Mouse (Mus musculus): ENCODE results near the gene Smad1. TPM values are rescaled to one million over a fixed set of nuclear protein-coding genes. Genes with fewer than 3 reads are reported as not detected.

Smad1 gene
- total and polyA plus RNA-seq, 3 experiments, result 1.5 to 2.9 (median 2.1) TPM

DNA sequence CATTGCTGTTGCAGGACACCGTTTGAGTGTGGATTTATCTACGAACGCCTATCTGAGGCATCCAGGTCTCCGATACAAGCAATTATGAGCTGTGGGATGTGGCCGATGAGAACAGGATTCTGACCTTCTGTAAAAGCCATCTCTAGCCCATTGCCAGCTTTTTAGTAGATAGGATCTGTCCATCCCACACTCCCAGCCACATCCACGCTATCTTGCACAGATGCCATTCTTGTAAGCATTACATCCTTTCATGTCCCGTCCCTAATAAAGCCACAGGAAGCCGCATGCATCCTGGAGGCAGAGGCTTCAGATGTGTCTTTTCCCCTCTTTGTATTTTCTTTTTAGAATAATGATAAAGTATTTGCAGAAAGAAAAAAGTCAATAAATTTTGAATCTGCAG lies 58.1 kb downstream of the Smad1 start:
- Histone ChIP-seq H3K9me3 (replicated peaks) (no peaks in the 10 kb centered on the region), H3K36me3 (replicated peaks) (no peaks in the 10 kb centered on the region), H3K4me3 (ENCODE audit: low read depth, low read length) (no peak overlapping the region), H3K27me3 (ENCODE audit: insufficient read depth, low read length) (peaks cover 25% of the 10 kb centered on the region), H3K4me1 (ENCODE audit: insufficient read depth, low read depth, low read length) (no peaks in the 10 kb centered on the region)
- DNase-seq (ENCODE audit: low spot score) (no peak), ATAC-seq (ENCODE audit: extremely low read depth, insufficient number of reproducible peaks, low FRiP score, poor library complexity, severe bottlenecking) (no peak)
- TF ChIP-seq CTCF (IDR thresholded peaks at IDR 0.05; ENCODE audit: low read depth, low read length) (no peak), GATA1 (IDR thresholded peaks at IDR 0.05; ENCODE audit: borderline replicate concordance, low read length) (no peak), TAL1 (conservative IDR thresholded peaks at IDR 0.05; ENCODE audit: low read depth, low read length) (no peak), GATA2 (IDR thresholded peaks at IDR 0.05; ENCODE audit: borderline replicate concordance, low read depth, low read length) (no peak), POLR2AphosphoS5 (IDR thresholded peaks at IDR 0.05; ENCODE audit: insufficient replicate concordance, low read depth, low read length) (no peak)

DNA sequence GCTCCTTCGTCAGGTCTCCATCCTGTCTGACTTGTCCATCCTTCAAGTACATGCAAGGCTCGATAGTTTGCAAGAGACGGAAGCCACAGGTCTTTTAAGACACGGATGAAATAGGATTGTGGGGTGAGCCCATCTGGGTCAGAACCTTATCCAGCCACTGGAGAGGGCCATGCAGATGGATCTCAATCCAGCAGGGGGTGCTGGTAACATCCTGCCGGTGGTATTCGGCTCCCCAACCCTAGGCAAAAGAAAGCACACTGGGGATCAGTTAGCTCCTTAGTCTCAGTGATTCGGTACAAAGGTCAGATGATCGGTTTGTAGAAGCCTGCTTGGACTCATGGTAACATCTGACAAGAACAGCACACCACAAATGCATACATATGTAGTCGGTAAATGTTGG lies 59.8 kb downstream of the Smad1 start:
- H3K36me3 ChIP-seq (replicated peaks), result no peaks in the 10 kb centered on the region
- no peaks in the 10 kb centered on the region for H3K4me1 ChIP-seq (ENCODE audit: insufficient read depth, low read depth, low read length)
- H3K27me3 ChIP-seq (ENCODE audit: insufficient read depth, low read length), result peaks cover 38% of the 10 kb centered on the region
- no peak; the same call in 1 of the 2 replicates for ATAC-seq (ENCODE audit: extremely low read depth, insufficient number of reproducible peaks, low FRiP score, poor library complexity, severe bottlenecking)
- H3K4me3 ChIP-seq (ENCODE audit: low read depth, low read length), result no peak overlapping the region
- TF ChIP-seq CTCF (IDR thresholded peaks at IDR 0.05; ENCODE audit: low read depth, low read length), result peak; percentile 14; the same call in 1 of the 2 replicates
- no peak for TF ChIP-seq TAL1 (conservative IDR thresholded peaks at IDR 0.05; ENCODE audit: low read depth, low read length)
- no peak for TF ChIP-seq POLR2AphosphoS5 (IDR thresholded peaks at IDR 0.05; ENCODE audit: insufficient replicate concordance, low read depth, low read length)
- no peaks in the 10 kb centered on the region for H3K9me3 ChIP-seq (replicated peaks)
- DNase-seq (ENCODE audit: low spot score), result peak; percentile 11

DNA sequence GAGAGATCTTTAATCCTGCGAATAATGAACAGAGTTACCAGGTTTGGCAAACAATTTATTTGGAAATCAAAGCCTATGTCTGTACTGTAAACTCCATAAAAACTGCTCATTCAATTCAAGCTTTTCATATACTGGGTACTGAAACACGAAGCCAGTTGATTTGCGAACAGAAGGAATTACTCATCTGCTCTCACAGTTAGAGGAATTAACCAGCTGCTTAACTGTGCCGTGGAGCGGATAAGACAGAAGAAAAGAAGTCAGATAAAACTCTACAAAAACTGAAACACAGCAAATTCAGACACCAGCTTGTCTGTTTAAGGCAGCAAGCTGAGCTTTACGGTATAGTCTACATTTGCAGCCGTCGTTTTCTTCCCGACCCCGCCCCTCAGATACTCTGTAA lies 60.7 kb downstream of the Smad1 start:
- Histone ChIP-seq H3K9me3 (replicated peaks) (no peaks in the 10 kb centered on the region), H3K4me1 (ENCODE audit: insufficient read depth, low read depth, low read length) (no peaks in the 10 kb centered on the region), H3K4me3 (ENCODE audit: low read depth, low read length) (no peak overlapping the region), H3K27me3 (ENCODE audit: insufficient read depth, low read length) (peaks cover 39% of the 10 kb centered on the region), H3K36me3 (replicated peaks) (no peaks in the 10 kb centered on the region)
- DNase-seq (ENCODE audit: low spot score), result no peak
- ATAC-seq (ENCODE audit: extremely low read depth, insufficient number of reproducible peaks, low FRiP score, poor library complexity, severe bottlenecking), result no peak
- TF ChIP-seq GATA1 (IDR thresholded peaks at IDR 0.05; ENCODE audit: borderline replicate concordance, low read length) (no peak), GATA2 (IDR thresholded peaks at IDR 0.05; ENCODE audit: borderline replicate concordance, low read depth, low read length) (no peak), TAL1 (conservative IDR thresholded peaks at IDR 0.05; ENCODE audit: low read depth, low read length) (no peak), POLR2AphosphoS5 (IDR thresholded peaks at IDR 0.05; ENCODE audit: insufficient replicate concordance, low read depth, low read length) (no peak)

DNA sequence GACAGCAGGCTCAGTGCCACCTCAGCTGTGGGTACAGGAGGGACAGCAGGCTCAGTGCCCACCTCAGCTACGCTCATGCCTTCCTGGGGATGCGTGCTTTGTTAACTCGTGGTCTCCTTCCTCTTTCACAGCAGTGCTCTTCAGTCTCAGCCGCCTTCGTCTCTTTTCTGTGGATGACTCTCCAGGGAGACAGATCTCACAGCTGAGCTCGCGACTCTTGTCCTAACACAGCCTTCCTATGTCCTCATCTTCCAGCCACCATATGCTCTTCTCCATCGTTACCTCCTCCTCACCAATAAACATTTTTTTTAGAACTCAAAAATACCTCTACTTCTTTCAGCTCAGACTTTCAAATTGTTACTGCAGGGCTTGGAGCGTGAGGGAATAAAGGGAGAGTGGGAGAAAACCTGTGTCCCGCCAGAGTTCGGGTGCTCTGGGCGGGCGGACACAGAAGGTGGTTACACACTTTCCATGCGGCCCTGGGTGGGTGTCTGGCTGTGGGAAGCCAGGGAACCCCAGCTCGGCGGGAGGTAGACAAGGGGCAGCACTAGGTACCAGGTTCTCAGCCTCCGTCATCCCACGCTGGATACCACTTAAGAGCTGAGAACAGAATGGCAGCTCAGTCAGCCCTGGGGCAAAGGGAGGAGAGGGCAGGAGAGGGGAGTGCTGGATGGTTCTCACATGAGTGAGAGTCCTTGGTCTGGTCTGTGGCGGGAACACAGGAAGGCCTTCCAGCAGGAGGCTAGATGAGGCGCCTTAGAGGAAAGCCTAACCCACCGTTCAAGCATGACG lies 67.0 kb downstream of the Smad1 start:
- Histone ChIP-seq H3K4me3 (ENCODE audit: low read depth, low read length) (no peak overlapping the region), H3K9me3 (replicated peaks) (no peaks in the 10 kb centered on the region), H3K27me3 (ENCODE audit: insufficient read depth, low read length) (peaks cover 53% of the 10 kb centered on the region), H3K4me1 (ENCODE audit: insufficient read depth, low read depth, low read length) (no peaks in the 10 kb centered on the region), H3K36me3 (replicated peaks) (no peaks in the 10 kb centered on the region)
- no peak for TF ChIP-seq POLR2AphosphoS5 (IDR thresholded peaks at IDR 0.05; ENCODE audit: insufficient replicate concordance, low read depth, low read length)
- TF ChIP-seq GATA2 (IDR thresholded peaks at IDR 0.05; ENCODE audit: borderline replicate concordance, low read depth, low read length), result no peak
- no peak for TF ChIP-seq GATA1 (IDR thresholded peaks at IDR 0.05; ENCODE audit: borderline replicate concordance, low read length)
- no peak for TF ChIP-seq CTCF (IDR thresholded peaks at IDR 0.05; ENCODE audit: low read depth, low read length)
- no peak for TF ChIP-seq TAL1 (conservative IDR thresholded peaks at IDR 0.05; ENCODE audit: low read depth, low read length)
- ATAC-seq (ENCODE audit: extremely low read depth, insufficient number of reproducible peaks, low FRiP score, poor library complexity, severe bottlenecking) (no peak), DNase-seq (ENCODE audit: low spot score) (no peak)

DNA sequence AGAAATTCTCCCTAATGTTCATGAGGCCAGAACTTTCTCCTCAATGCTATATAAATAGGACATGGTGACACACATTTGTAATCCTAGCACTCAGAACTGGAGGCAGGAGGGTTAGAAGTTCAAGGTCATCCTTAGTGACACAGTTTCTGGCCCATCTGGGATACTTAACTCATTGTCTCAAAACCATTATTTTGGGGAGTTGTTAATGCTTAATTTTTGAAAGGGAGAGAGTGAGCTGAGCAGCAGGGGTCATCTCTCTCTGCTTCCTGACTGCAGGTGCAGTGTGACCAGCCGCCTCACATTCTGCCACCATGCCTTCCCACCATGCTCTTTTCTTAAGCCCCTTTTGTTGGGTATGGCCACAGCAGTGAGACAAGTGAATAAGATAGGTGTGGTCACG lies 67.7 kb downstream of the Smad1 start:
- TF ChIP-seq GATA1 (IDR thresholded peaks at IDR 0.05; ENCODE audit: borderline replicate concordance, low read length) (no peak), CTCF (IDR thresholded peaks at IDR 0.05; ENCODE audit: low read depth, low read length) (no peak), GATA2 (IDR thresholded peaks at IDR 0.05; ENCODE audit: borderline replicate concordance, low read depth, low read length) (no peak), POLR2AphosphoS5 (IDR thresholded peaks at IDR 0.05; ENCODE audit: insufficient replicate concordance, low read depth, low read length) (no peak), TAL1 (conservative IDR thresholded peaks at IDR 0.05; ENCODE audit: low read depth, low read length) (no peak)
- ATAC-seq (ENCODE audit: extremely low read depth, insufficient number of reproducible peaks, low FRiP score, poor library complexity, severe bottlenecking) (no peak), DNase-seq (ENCODE audit: low spot score) (no peak)

DNA sequence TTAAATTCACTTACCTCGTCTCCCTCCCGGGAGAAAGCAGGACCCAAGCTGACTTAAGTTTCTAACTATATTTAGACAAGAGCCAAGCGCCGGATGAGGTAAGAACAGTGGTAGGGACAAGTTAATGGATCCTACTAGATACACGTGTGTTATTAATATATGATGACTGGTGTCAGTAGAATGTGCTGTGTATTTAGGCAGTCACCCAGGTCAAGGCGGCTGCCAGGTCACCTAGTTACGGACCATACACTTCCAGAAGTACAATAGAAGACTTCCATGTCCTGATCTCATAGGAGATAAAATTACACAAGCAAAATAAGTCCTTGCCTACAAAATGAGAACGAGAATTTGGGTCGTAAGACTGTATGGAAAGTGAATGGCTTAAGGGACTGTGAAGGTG lies 68.3 kb downstream of the Smad1 start:
- ATAC-seq (ENCODE audit: extremely low read depth, insufficient number of reproducible peaks, low FRiP score, poor library complexity, severe bottlenecking), result no peak
- Histone ChIP-seq H3K9me3 (replicated peaks) (no peaks in the 10 kb centered on the region), H3K4me1 (ENCODE audit: insufficient read depth, low read depth, low read length) (no peaks in the 10 kb centered on the region), H3K36me3 (replicated peaks) (no peaks in the 10 kb centered on the region), H3K27me3 (ENCODE audit: insufficient read depth, low read length) (peaks cover 55% of the 10 kb centered on the region), H3K4me3 (ENCODE audit: low read depth, low read length) (no peak overlapping the region)
- TF ChIP-seq GATA2 (IDR thresholded peaks at IDR 0.05; ENCODE audit: borderline replicate concordance, low read depth, low read length) (no peak), TAL1 (conservative IDR thresholded peaks at IDR 0.05; ENCODE audit: low read depth, low read length) (no peak), GATA1 (IDR thresholded peaks at IDR 0.05; ENCODE audit: borderline replicate concordance, low read length) (no peak), CTCF (IDR thresholded peaks at IDR 0.05; ENCODE audit: low read depth, low read length) (no peak), POLR2AphosphoS5 (IDR thresholded peaks at IDR 0.05; ENCODE audit: insufficient replicate concordance, low read depth, low read length) (no peak)
- DNase-seq (ENCODE audit: low spot score), result no peak

More for the DNA sequence above, 67.7 kb downstream of the Smad1 start:
- Histone ChIP-seq H3K36me3 (replicated peaks) (no peaks in the 10 kb centered on the region), H3K27me3 (ENCODE audit: insufficient read depth, low read length) (peaks cover 55% of the 10 kb centered on the region), H3K4me3 (ENCODE audit: low read depth, low read length) (no peak overlapping the region), H3K9me3 (replicated peaks) (no peaks in the 10 kb centered on the region), H3K4me1 (ENCODE audit: insufficient read depth, low read depth, low read length) (no peaks in the 10 kb centered on the region)
